Mouse (Mus musculus): ENCODE measurements around the gene Zhx3. TPM values are rescaled to one million over a fixed set of nuclear protein-coding genes. Genes with fewer than 3 reads are reported as not detected.

The Zhx3 gene
- polyA plus RNA-seq, 1 experiment, result 26.2 TPM

DNA sequence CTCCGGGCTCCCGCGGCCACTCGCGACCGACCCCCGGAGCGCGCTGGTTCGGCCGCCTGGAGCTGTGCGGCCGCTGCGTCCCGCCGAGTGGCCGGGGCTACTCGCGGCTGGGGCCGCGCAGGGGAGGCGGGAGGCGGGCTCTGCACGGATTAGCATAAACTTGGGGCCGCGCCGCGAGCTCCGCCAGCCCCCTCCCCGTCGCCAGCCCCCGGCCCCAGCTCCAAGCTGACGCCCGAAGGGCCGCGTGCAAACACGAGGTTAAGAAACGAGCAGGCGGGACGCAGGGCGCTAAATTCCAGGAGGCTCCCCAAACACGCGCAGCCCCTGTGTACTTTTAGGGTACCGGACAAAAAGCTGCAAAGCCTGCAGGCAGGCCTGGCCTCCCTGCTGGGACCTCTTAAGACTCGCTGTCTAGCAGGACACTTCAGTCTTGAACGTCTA is 39.5 kb upstream of the Zhx3 start, which contains the start of gene Emilin3:
Emilin3 (minus strand) TSS at position 98 of the 441 bp plus-strand sequence.
- no peak for DNase-seq
- TF ChIP-seq POLR2A (IDR thresholded peaks at IDR 0.05; ENCODE audit: borderline replicate concordance, insufficient read depth, low read length) (no peak), CTCF (IDR thresholded peaks at IDR 0.05; ENCODE audit: borderline replicate concordance, insufficient read depth, low read depth, low read length) (no peak)
- peaks cover 56% of the 10 kb centered on the region for H3K4me1 ChIP-seq (ENCODE audit: control insufficient read depth, insufficient read depth, low read length)
- H3K27ac ChIP-seq (ENCODE audit: insufficient read depth, low read length), result peak within 1 kb of the TSS; percentile 94
- no peaks in the 10 kb centered on the region for H3K27me3 ChIP-seq (ENCODE audit: control insufficient read depth, insufficient read depth, low read length)
- peak within 1 kb of the TSS; percentile 60 for H3K4me3 ChIP-seq (replicated peaks; ENCODE audit: insufficient read depth, low read depth, low read length)
- WGBS, result 11% methylated on average over 46 of the region's 46 CpGs

DNA sequence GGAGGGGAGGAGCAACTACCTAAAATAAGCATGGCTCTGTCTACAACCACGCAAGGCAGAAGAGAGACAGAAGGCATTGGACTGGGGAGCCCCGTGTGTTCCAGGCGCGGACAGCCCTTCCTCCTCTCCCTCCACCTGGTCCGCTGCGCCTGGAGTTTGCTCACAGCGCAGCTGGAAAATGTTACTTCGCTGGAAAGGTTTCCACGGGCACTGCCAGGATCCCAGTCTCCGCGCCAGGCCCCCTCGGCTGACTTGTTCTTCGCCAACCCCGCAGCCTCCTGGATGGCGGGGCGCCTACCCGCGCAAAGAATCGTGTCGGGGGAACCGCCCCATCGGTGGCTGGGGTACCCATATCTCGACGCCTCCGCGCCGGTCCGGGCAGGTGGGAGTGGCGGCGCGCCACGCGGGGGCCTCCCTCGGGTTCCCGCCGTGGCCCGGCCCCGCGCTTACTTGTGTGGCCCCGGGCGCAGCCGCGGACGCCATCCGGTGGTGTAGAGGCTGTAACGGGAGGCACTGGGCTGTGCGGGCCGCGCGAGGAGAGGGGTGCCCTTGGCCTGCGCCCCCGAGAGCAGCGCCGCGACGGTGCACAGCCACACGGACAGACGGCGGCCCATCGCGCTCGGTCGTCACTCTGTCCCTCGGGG is 38.9 kb upstream of the Zhx3 start:
- Histone ChIP-seq H3K27me3 (ENCODE audit: control insufficient read depth, insufficient read depth, low read length) (no peaks in the 10 kb centered on the region), H3K4me1 (ENCODE audit: control insufficient read depth, insufficient read depth, low read length) (peaks cover 56% of the 10 kb centered on the region), H3K27ac (ENCODE audit: insufficient read depth, low read length) (peak overlapping the region; percentile 94), H3K4me3 (replicated peaks; ENCODE audit: insufficient read depth, low read depth, low read length) (peak overlapping the region; percentile 60)
- TF ChIP-seq POLR2A (IDR thresholded peaks at IDR 0.05; ENCODE audit: borderline replicate concordance, insufficient read depth, low read length) (peak; percentile 44; the same call in 1 of the 2 replicates), CTCF (IDR thresholded peaks at IDR 0.05; ENCODE audit: borderline replicate concordance, insufficient read depth, low read depth, low read length) (no peak)
- 1% methylated on average over 60 of the region's 64 CpGs for WGBS
- DNase-seq, result peak; percentile 42 to 54

DNA sequence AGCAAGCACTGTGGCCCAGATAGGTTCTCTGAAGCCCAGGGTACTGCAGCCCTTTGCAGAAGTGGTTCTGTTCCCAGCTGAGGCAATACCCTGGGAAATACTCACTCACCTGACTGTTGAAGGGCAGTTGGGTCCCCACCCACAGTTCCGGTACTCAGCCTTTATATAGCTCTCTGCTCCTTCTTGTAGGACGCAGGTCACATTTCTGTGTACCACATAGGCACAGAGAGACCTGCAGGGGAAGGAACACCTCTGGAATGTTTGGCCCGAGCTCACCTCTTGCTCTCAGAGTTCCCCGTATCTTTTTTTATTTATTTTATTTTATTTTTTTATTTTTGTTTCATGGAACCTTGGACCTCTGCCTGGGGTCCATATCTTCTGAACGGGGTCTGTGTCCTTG is 37.8 kb upstream of the Zhx3 start:
- no peak overlapping the region for H3K27ac ChIP-seq (ENCODE audit: insufficient read depth, low read length)
- H3K4me3 ChIP-seq (replicated peaks; ENCODE audit: insufficient read depth, low read depth, low read length), result no peak overlapping the region
- WGBS, result 87% methylated on average over 5 of the region's 5 CpGs
- no peak for DNase-seq
- peaks cover 50% of the 10 kb centered on the region for H3K4me1 ChIP-seq (ENCODE audit: control insufficient read depth, insufficient read depth, low read length)
- H3K27me3 ChIP-seq (ENCODE audit: control insufficient read depth, insufficient read depth, low read length), result no peaks in the 10 kb centered on the region
- TF ChIP-seq CTCF (IDR thresholded peaks at IDR 0.05; ENCODE audit: borderline replicate concordance, insufficient read depth, low read depth, low read length) (no peak), POLR2A (IDR thresholded peaks at IDR 0.05; ENCODE audit: borderline replicate concordance, insufficient read depth, low read length) (no peak)

DNA sequence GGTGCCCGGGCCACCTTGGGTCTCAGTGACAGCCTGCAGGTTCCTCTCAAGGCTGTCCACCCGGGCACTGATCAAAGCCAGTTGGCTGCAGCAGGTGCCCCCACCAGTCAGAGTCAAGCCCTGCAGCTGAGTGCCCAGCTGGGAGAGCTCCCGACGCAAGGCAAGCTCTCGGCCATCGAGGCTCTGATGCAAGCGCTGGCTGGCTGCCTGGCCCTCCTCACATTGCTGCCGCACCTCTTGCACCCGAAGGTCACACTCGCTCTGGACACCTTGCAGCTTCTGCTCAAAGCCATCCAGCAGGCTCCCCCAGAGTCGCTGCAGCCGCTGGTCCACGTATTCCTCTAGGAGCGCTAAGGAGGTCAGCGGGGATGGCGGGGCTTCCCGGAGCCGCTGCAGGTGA is 35.8 kb upstream of the Zhx3 start:
- TF ChIP-seq CTCF (IDR thresholded peaks at IDR 0.05; ENCODE audit: borderline replicate concordance, insufficient read depth, low read depth, low read length) (no peak), POLR2A (IDR thresholded peaks at IDR 0.05; ENCODE audit: borderline replicate concordance, insufficient read depth, low read length) (no peak)
- H3K4me3 ChIP-seq (replicated peaks; ENCODE audit: insufficient read depth, low read depth, low read length), result no peak overlapping the region
- H3K4me1 ChIP-seq (ENCODE audit: control insufficient read depth, insufficient read depth, low read length), result peaks cover 52% of the 10 kb centered on the region
- WGBS, result 53% methylated on average over 18 of the region's 18 CpGs
- H3K27ac ChIP-seq (ENCODE audit: insufficient read depth, low read length), result no peak overlapping the region
- DNase-seq, result peak in 1 of 2 experiments; percentile 26
- H3K27me3 ChIP-seq (ENCODE audit: control insufficient read depth, insufficient read depth, low read length), result no peaks in the 10 kb centered on the region

DNA sequence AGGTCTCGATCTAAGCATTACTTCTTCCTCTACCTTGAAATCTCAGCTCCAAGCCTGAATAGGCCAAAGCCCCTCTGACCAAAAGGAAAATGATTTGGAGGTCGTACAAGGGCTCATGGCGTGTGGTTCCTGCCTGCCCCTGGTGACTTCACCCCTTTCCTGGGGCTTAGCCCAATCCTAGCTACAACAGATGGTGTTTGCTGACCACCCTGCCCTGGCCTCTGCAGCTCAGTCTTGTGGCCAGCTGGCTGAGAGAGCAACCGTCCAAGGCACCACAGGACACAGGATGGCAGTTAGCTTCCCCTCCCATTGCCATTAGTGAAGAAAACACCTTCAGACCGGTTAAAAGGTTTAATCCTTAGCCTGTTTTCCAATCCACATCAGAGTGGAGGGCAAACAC is 33.3 kb upstream of the Zhx3 start:
- Histone ChIP-seq H3K27ac (ENCODE audit: insufficient read depth, low read length) (peak overlapping the region; percentile 97), H3K27me3 (ENCODE audit: control insufficient read depth, insufficient read depth, low read length) (no peaks in the 10 kb centered on the region), H3K4me3 (replicated peaks; ENCODE audit: insufficient read depth, low read depth, low read length) (no peak overlapping the region), H3K4me1 (ENCODE audit: control insufficient read depth, insufficient read depth, low read length) (peaks cover 59% of the 10 kb centered on the region)
- DNase-seq, result peak; percentile 83 to 89
- TF ChIP-seq CTCF (IDR thresholded peaks at IDR 0.05; ENCODE audit: borderline replicate concordance, insufficient read depth, low read depth, low read length), result no peak
- TF ChIP-seq POLR2A (IDR thresholded peaks at IDR 0.05; ENCODE audit: borderline replicate concordance, insufficient read depth, low read length), result no peak
- 14% methylated on average over 5 of the region's 5 CpGs for WGBS

DNA sequence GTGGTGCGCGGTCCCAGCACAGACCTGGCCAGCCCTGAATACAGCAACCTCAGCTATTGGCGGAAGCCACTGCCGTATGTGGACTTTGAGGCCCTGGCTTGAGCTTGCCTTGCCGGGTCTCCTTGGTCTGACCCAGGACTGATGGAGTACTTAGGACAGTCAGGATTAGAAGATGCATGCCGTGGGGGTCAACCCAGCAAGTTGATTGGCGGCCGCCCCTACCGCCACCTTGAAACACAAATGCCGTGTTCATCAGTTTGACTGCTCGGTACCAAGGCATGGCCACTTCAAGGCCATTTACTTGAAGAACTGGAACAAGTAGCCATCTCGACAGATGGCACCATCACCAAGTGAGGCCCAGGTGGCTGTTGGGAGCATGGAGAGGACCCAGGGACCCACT is 32.5 kb upstream of the Zhx3 start:
- no peak for TF ChIP-seq POLR2A (IDR thresholded peaks at IDR 0.05; ENCODE audit: borderline replicate concordance, insufficient read depth, low read length)
- no peak for TF ChIP-seq CTCF (IDR thresholded peaks at IDR 0.05; ENCODE audit: borderline replicate concordance, insufficient read depth, low read depth, low read length)
- no peaks in the 10 kb centered on the region for H3K27me3 ChIP-seq (ENCODE audit: control insufficient read depth, insufficient read depth, low read length)
- peak; percentile 25 to 36 for DNase-seq
- peak overlapping the region; percentile 97 for H3K27ac ChIP-seq (ENCODE audit: insufficient read depth, low read length)
- H3K4me3 ChIP-seq (replicated peaks; ENCODE audit: insufficient read depth, low read depth, low read length), result no peak overlapping the region
- WGBS, result 83% methylated on average over 12 of the region's 12 CpGs
- peaks cover 56% of the 10 kb centered on the region for H3K4me1 ChIP-seq (ENCODE audit: control insufficient read depth, insufficient read depth, low read length)

DNA sequence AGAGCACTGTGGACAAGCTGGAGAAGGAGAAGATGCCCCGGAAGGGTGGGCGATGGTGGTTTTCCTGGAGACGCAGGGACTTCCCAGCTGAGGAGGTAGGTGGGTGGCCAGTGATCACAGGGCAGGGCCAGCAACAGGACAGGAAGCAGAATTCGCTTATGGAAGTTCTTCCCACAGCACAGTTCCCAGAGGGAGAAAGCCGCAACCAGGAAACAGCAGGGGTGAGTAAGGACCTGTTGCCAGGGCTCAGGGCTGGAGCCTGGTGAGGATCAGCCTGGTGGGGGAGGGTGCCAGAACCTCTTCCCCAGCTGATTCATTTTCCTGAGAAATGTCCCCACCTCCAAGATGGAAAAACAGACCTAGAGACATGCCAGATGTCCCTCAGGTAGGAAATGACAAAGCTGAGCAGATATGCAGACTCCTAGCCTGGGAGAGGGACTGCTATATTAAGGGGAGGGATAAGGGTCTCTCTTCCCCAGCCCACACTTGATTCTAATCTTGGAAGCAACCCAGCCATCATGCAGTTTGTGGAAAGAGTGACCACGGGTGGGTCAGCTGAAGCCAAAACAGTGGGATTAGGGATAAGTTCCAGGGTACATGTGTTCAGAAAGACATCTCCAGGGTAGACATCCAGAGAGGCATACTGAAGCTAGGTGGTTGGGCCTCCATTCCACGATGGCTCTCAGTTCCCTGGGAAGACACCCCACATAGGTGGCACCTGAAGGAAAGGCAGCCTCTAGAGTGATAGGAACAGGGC is 29.0 kb upstream of the Zhx3 start:
- no peak overlapping the region for H3K27ac ChIP-seq (ENCODE audit: insufficient read depth, low read length)
- DNase-seq, result peak in 1 of 2 experiments; percentile 17
- TF ChIP-seq POLR2A (IDR thresholded peaks at IDR 0.05; ENCODE audit: borderline replicate concordance, insufficient read depth, low read length), result no peak
- TF ChIP-seq CTCF (IDR thresholded peaks at IDR 0.05; ENCODE audit: borderline replicate concordance, insufficient read depth, low read depth, low read length), result no peak
- H3K4me3 ChIP-seq (replicated peaks; ENCODE audit: insufficient read depth, low read depth, low read length), result no peak overlapping the region
- H3K27me3 ChIP-seq (ENCODE audit: control insufficient read depth, insufficient read depth, low read length), result no peaks in the 10 kb centered on the region
- WGBS, result 58% methylated on average over 7 of the region's 7 CpGs
- H3K4me1 ChIP-seq (ENCODE audit: control insufficient read depth, insufficient read depth, low read length), result peaks cover 30% of the 10 kb centered on the region
